Mouse (Mus musculus) CH12.LX (cell line): ENCODE measurements around the gene 1810010H24Rik.

Experiments
- EP300 ChIP-seq: IDR thresholded peaks from 2 replicates; pipeline ENCODE4 v1.6.1; 2011; ENCODE audit warnings: low read length, improper control_type of control experiment
- ZKSCAN1 ChIP-seq: IDR thresholded peaks from 2 replicates; pipeline ENCODE4 v1.6.1; 2012; ENCODE audit warnings: low read depth, inconsistent platforms, low read length, improper control_type of control experiment, borderline replicate concordance
- ZNF384 ChIP-seq: IDR thresholded peaks from 2 replicates; pipeline ENCODE4 v1.6.1; 2012; ENCODE audit warnings: low read depth, low read length, improper control_type of control experiment, inconsistent platforms

DNA sequence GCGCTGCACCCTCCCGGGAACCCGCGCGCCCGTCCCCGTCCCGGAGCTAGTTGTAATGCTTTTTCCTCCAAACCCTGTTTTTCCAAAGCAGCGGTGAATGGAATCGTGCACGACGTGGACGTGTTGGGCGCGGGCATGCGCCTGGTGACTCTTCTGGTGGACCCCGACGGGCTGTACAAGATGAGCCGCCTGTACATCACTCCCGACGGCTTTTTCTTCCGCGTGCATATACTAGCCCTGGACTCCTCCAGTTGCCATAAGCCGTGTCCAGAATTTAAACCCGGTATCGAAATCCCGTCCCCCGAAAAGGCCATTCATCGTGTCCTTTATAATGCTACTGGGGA, 2.8 kb downstream of the 1810010H24Rik start:
- no peak for TF ChIP-seq ZKSCAN1
- no peak for TF ChIP-seq ZNF384
- TF ChIP-seq EP300, result no peak
